Mouse (Mus musculus): Measurements from ENCODE around the gene Poln. TPM values are rescaled to one million over a fixed set of nuclear protein-coding genes. Genes with fewer than 3 reads are reported as not detected.
A peak's percentile ranks its signal among the peaks of the same experiment; 100 is the strongest.

The Poln gene
- polyA plus RNA-seq, 1 experiment: 1.5 TPM

GRCm38 (mm10) chr5:33982731-33983259 is 186.5 kb downstream of the Poln start:
- H3K4me1 ChIP-seq (ENCODE audit: control insufficient read depth, insufficient read depth, low read length): peaks cover 7% of the 10 kb centered on the region
- TF ChIP-seq POLR2A (IDR thresholded peaks at IDR 0.05; ENCODE audit: borderline replicate concordance, low read depth, low read length): no peak
- TF ChIP-seq CTCF (IDR thresholded peaks at IDR 0.05; ENCODE audit: low read depth, low read length): no peak
- H3K27ac ChIP-seq (ENCODE audit: insufficient read depth, low read depth, low read length): no peak overlapping the region
- peak overlapping the region; percentile 72 for H3K4me3 ChIP-seq (ENCODE audit: insufficient read depth, low read length)

DNA sequence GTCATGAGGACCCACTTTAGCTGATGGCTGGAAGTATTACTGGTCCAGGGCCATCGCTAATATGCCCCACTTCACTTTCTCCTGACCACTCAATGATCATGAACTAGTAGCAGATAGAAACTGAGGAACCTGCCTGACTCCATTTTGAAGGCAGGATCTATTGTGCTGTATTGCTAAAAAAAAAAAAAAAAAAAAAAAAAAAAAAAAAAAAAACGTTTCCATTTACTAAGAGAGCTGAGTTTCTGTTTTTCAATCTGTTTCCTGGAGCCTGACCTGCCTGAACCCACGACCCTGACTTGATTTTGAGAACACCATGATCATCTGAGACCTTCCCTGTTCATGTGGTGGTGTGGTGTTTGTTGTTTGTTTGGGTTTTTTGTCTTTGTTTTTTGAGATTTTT is 193.0 kb downstream of the Poln start:
- no peak overlapping the region for H3K4me3 ChIP-seq (ENCODE audit: insufficient read depth, low read length)
- no peak overlapping the region for H3K27ac ChIP-seq (ENCODE audit: insufficient read depth, low read depth, low read length)
- no peaks in the 10 kb centered on the region for H3K4me1 ChIP-seq (ENCODE audit: control insufficient read depth, insufficient read depth, low read length)
- TF ChIP-seq CTCF (IDR thresholded peaks at IDR 0.05; ENCODE audit: low read depth, low read length) (no peak), POLR2A (IDR thresholded peaks at IDR 0.05; ENCODE audit: borderline replicate concordance, low read depth, low read length) (no peak)

GRCm38 (mm10) chr5:33974736-33975135 is 194.5 kb downstream of the Poln start:
- Histone ChIP-seq H3K27ac (ENCODE audit: insufficient read depth, low read depth, low read length) (no peak overlapping the region), H3K4me1 (ENCODE audit: control insufficient read depth, insufficient read depth, low read length) (no peaks in the 10 kb centered on the region), H3K4me3 (ENCODE audit: insufficient read depth, low read length) (no peak overlapping the region)
- TF ChIP-seq POLR2A (IDR thresholded peaks at IDR 0.05; ENCODE audit: borderline replicate concordance, low read depth, low read length) (no peak), CTCF (IDR thresholded peaks at IDR 0.05; ENCODE audit: low read depth, low read length) (no peak)

GRCm38 (mm10) chr5:33959382-33959781 is 209.9 kb downstream of the Poln start:
- H3K27ac ChIP-seq (ENCODE audit: insufficient read depth, low read depth, low read length): no peak overlapping the region
- TF ChIP-seq POLR2A (IDR thresholded peaks at IDR 0.05; ENCODE audit: borderline replicate concordance, low read depth, low read length): no peak
- TF ChIP-seq CTCF (IDR thresholded peaks at IDR 0.05; ENCODE audit: low read depth, low read length): no peak
- H3K4me3 ChIP-seq (ENCODE audit: insufficient read depth, low read length): no peak overlapping the region
- peaks cover 6% of the 10 kb centered on the region; the same call in 1 of the 2 replicates for H3K4me1 ChIP-seq (ENCODE audit: control insufficient read depth, insufficient read depth, low read length)

Other genes with a start within 250 kb of the Poln start
- 18.9 and 20.2 TPM in 2 replicates for gene Nelfa, start 233.0 kb downstream of the Poln start, polyA plus RNA-seq (2012; ENCODE audit: insufficient read depth, insufficient read length, missing spikeins)
- gene Gm1673, start 186.0 kb downstream of the Poln start, polyA plus RNA-seq (2012; ENCODE audit: insufficient read depth, insufficient read length, missing spikeins): 14.0 and 21.6 TPM in 2 replicates
- gene Nat8l, start 173.5 kb downstream of the Poln start, polyA plus RNA-seq (2012; ENCODE audit: insufficient read depth, insufficient read length, missing spikeins): 3.4 and 4.1 TPM in 2 replicates
- gene Haus3, start 79 bp upstream of the Poln start, polyA plus RNA-seq (2012; ENCODE audit: insufficient read depth, insufficient read length, missing spikeins): 25.8 and 33.0 TPM in 2 replicates
- gene Mxd4, start 18.3 kb upstream of the Poln start, polyA plus RNA-seq (2012; ENCODE audit: insufficient read depth, insufficient read length, missing spikeins): 112 and 116 TPM in 2 replicates
- 41.2 and 50.9 TPM in 2 replicates for gene Zfyve28, start 119.0 kb upstream of the Poln start, polyA plus RNA-seq (2012; ENCODE audit: insufficient read depth, insufficient read length, missing spikeins)
- not detected in 2 replicates for gene Cfap99, start 119.2 kb upstream of the Poln start, polyA plus RNA-seq (2012; ENCODE audit: insufficient read depth, insufficient read length, missing spikeins)
- 60.3 and 66.4 TPM in 2 replicates for gene Rnf4, start 166.8 kb upstream of the Poln start, polyA plus RNA-seq (2012; ENCODE audit: insufficient read depth, insufficient read length, missing spikeins)
- gene Fam193a, start 200.5 kb upstream of the Poln start, polyA plus RNA-seq (2012; ENCODE audit: insufficient read depth, insufficient read length, missing spikeins): 20.2 and 21.9 TPM in 2 replicates

Data from bone marrow macrophage, adult 2 months (primary cell).